Mouse (Mus musculus): ENCODE results near the gene Evpl.

Gene Evpl

GRCm38 (mm10) chr11:116212847-116213246, 25.0 kb downstream of the Evpl start:
- DNase-seq: no peak

GRCm38 (mm10) chr11:116210696-116211095, 27.2 kb downstream of the Evpl start:
- DNase-seq: no peak

- DNase-seq: no peak
These were observed 28.6 kb downstream of the Evpl start for GRCm38 (mm10) chr11:116209257-116209656.

GRCm38 (mm10) chr11:116208660-116209059, 29.2 kb downstream of the Evpl start:
- DNase-seq: no peak

GRCm38 (mm10) chr11:116206678-116207077, 31.2 kb downstream of the Evpl start:
- no peak for DNase-seq

- DNase-seq: no peak
These were observed 34.7 kb downstream of the Evpl start for GRCm38 (mm10) chr11:116203150-116203549.

- DNase-seq: no peak
These were observed 36.7 kb downstream of the Evpl start for GRCm38 (mm10) chr11:116201151-116201550.

- peak; percentile 91 to 95 for DNase-seq
These were observed 39.0 kb downstream of the Evpl start, which contains the start of the genes Ten1 and Acox1 for GRCm38 (mm10) chr11:116198639-116199531. Ten1 (plus strand) TSS chr11:116198855. Acox1 (minus strand) TSS chr11:116199045.

GRCm38 (mm10) chr11:116198132-116198531, 39.7 kb downstream of the Evpl start:
- no peak for DNase-seq

- no peak for DNase-seq
These were observed 40.3 kb downstream of the Evpl start for GRCm38 (mm10) chr11:116197584-116197906.

- DNase-seq: no peak
These were observed 40.9 kb downstream of the Evpl start for GRCm38 (mm10) chr11:116196866-116197583.

- DNase-seq: no peak
These were observed 41.5 kb downstream of the Evpl start for GRCm38 (mm10) chr11:116196336-116196735.

- DNase-seq: no peak
These were observed 42.6 kb downstream of the Evpl start for GRCm38 (mm10) chr11:116195252-116195651.

GRCm38 (mm10) chr11:116194619-116195018, 43.3 kb downstream of the Evpl start:
- DNase-seq: no peak

- no peak for DNase-seq
These were observed 50.5 kb downstream of the Evpl start for GRCm38 (mm10) chr11:116187226-116187930.

- no peak for DNase-seq
These were observed 51.5 kb downstream of the Evpl start for GRCm38 (mm10) chr11:116186360-116186759.

GRCm38 (mm10) chr11:116185836-116186235, 52.0 kb downstream of the Evpl start:
- DNase-seq: no peak

- DNase-seq: no peak
These were observed 59.3 kb downstream of the Evpl start for GRCm38 (mm10) chr11:116178411-116179121.

GRCm38 (mm10) chr11:116176010-116176409, 61.9 kb downstream of the Evpl start:
- DNase-seq: no peak

- no peak for DNase-seq
These were observed 63.0 kb downstream of the Evpl start for GRCm38 (mm10) chr11:116174775-116175448.

GRCm38 (mm10) chr11:116171959-116172358, 65.9 kb downstream of the Evpl start:
- no peak for DNase-seq

Data from spleen, adult 18-20 months (tissue).